Mouse (Mus musculus) limb, embryonic 13.5 days (tissue): ENCODE measurements around the gene Polr2i. TPM values are rescaled to one million over a fixed set of nuclear protein-coding genes. Genes with fewer than 3 reads are reported as not detected.
"Not testable (repeated sequence)": the region's sequence is repeated elsewhere in the genome, so short reads cannot be mapped to it uniquely, and the experiment has no call there.

Experiments used
- ATAC-seq: fragments of 200-750 bp; cut with Nextera tagmentation; 2 replicates; pipeline ENCODE4 v1.8.0; 2017; ENCODE audit warnings: low read depth, moderate number of reproducible peaks, moderate TSS enrichment; ENCODE audit not compliant: low FRiP score
- H3K27ac ChIP-seq: fragments of 300-500 bp; sonication (generic); 2 replicates; pipeline ENCODE4 v1.5.1; 2015; ENCODE audit warnings: inconsistent platforms, mild to moderate bottlenecking, moderate library complexity
- H3K27me3 ChIP-seq: fragments of 300-500 bp; sonication (generic); 2 replicates; pipeline ENCODE4 v1.6.1; 2015; ENCODE audit warnings: mild to moderate bottlenecking, inconsistent platforms
- H3K36me3 ChIP-seq: fragments of 300-500 bp; sonication (generic); 2 replicates; pipeline ENCODE4 v1.6.1; 2015; ENCODE audit warnings: inconsistent platforms, mild to moderate bottlenecking, moderate library complexity
- H3K4me1 ChIP-seq: fragments of 300-500 bp; sonication (generic); 2 replicates; pipeline ENCODE4 v1.6.1; 2015; ENCODE audit warnings: inconsistent platforms
- H3K4me2 ChIP-seq: fragments of 300-500 bp; sonication (generic); replicated peaks from 2 replicates; pipeline ENCODE4 v1.6.1; 2015; ENCODE audit warnings: inconsistent platforms, mild to moderate bottlenecking, moderate library complexity
- H3K4me3 ChIP-seq: fragments of 300-500 bp; sonication (generic); 2 replicates; pipeline ENCODE4 v1.5.1; 2015; ENCODE audit warnings: moderate library complexity, mild to moderate bottlenecking, inconsistent platforms
- H3K9ac ChIP-seq: fragments of 300-500 bp; sonication (generic); 2 replicates; pipeline ENCODE4 v1.6.1; 2015; ENCODE audit warnings: mild to moderate bottlenecking, inconsistent platforms
- H3K9me3 ChIP-seq: fragments of 300-500 bp; sonication (generic); 2 replicates; pipeline ENCODE4 v1.6.1; 2016; ENCODE audit warnings: inconsistent platforms
- WGBS: fragments of 180-500 bp; shearing (Covaris S2); methylation state at CpG from one replicate; pipeline ENCODE4 v1.1.7; 2015; 5-methylcytosine and 5-hydroxymethylcytosine counted together
- polyA plus RNA-seq: library from polyadenylated mRNA; unstranded; fragments of >200 nt; fragmentation: Nextera tagmentation; extraction: Ambion mirVana; gene quantifications from 2 replicates; pipeline ENCODE4 v1.2.1, GENCODE M21; 2015

Polr2i gene
- 171 and 184 TPM in 2 replicates for polyA plus RNA-seq

GRCm38 (mm10) chr7:30231669-30232454 lies at the start of gene Polr2i, which contains the start of gene Tbcb:
Gene Polr2i (plus strand): TSS chr7:30231948.
Gene Tbcb (minus strand): TSS chr7:30232272.
- ATAC-seq: peak; percentile 94
- Histone ChIP-seq H3K9me3 (no peaks in the 10 kb centered on the region), H3K9ac (peak within 1 kb of the TSS; percentile 83), H3K4me1 (peaks cover 18% of the 10 kb centered on the region), H3K4me2 (peak within 1 kb of the TSS; percentile 83), H3K27ac (peak within 1 kb of the TSS; percentile 92), H3K36me3 (peaks cover 50% of the 10 kb centered on the region), H3K4me3 (peak within 1 kb of the TSS; percentile 80), H3K27me3 (no peaks in the 10 kb centered on the region)
- WGBS: under 1% methylated on average over 67 of the region's 67 CpGs

GRCm38 (mm10) chr7:30183189-30183588 lies 48.6 kb upstream of the Polr2i start:
- H3K27me3 ChIP-seq, ATAC-seq: not testable (repeated sequence)

GRCm38 (mm10) chr7:30183879-30184289 lies 47.9 kb upstream of the Polr2i start, which contains the start of gene Cox7a1:
Gene Cox7a1 (plus strand): TSS chr7:30184144.
- 2% methylated on average over 11 of the region's 11 CpGs for WGBS
- H3K9ac ChIP-seq: no peak within 1 kb of the TSS

More at GRCm38 (mm10) chr7:30183189-30183588, 48.6 kb upstream of the Polr2i start:
- H3K27ac ChIP-seq, H3K4me3 ChIP-seq, H3K4me2 ChIP-seq, H3K9me3 ChIP-seq, H3K4me1 ChIP-seq, H3K9ac ChIP-seq: not testable (repeated sequence)
- H3K36me3 ChIP-seq: peaks cover 39% of the 10 kb centered on the region
- 77% methylated on average over 7 of the region's 7 CpGs for WGBS

GRCm38 (mm10) chr7:30184641-30185348 lies 47.0 kb upstream of the Polr2i start:
- H3K9me3 ChIP-seq: no peaks in the 10 kb centered on the region
- no peak overlapping the region for H3K4me2 ChIP-seq
- no peak overlapping the region for H3K27ac ChIP-seq
- 68% methylated on average over 13 of the region's 13 CpGs for WGBS
- peaks cover 9% of the 10 kb centered on the region for H3K4me1 ChIP-seq
- no peak overlapping the region for H3K4me3 ChIP-seq
- ATAC-seq: no peak
- H3K9ac ChIP-seq: no peak overlapping the region
- H3K36me3 ChIP-seq: peaks cover 47% of the 10 kb centered on the region
- H3K27me3 ChIP-seq: no peaks in the 10 kb centered on the region

More at GRCm38 (mm10) chr7:30183879-30184289, 47.9 kb upstream of the Polr2i start, which contains the start of gene Cox7a1:
- Histone ChIP-seq H3K36me3 (peaks cover 39% of the 10 kb centered on the region), H3K27me3 (no peaks in the 10 kb centered on the region), H3K4me3 (peak within 1 kb of the TSS; percentile 8; the same call in 1 of the 2 replicates), H3K4me1 (peaks cover 9% of the 10 kb centered on the region), H3K4me2 (peak within 1 kb of the TSS; percentile 46), H3K27ac (no peak within 1 kb of the TSS), H3K9me3 (no peaks in the 10 kb centered on the region)
- peak; percentile 45; the same call in 1 of the 2 replicates for ATAC-seq

- Histone ChIP-seq H3K27ac (no peak overlapping the region), H3K4me1 (peaks cover 20% of the 10 kb centered on the region), H3K9me3 (no peaks in the 10 kb centered on the region), H3K9ac (no peak overlapping the region), H3K4me2 (no peak overlapping the region), H3K4me3 (no peak overlapping the region), H3K27me3 (no peaks in the 10 kb centered on the region), H3K36me3 (peaks cover 73% of the 10 kb centered on the region)
- 72% methylated on average over 12 of the region's 12 CpGs for WGBS
- no peak for ATAC-seq
Measured at GRCm38 (mm10) chr7:30188344-30189115, 43.2 kb upstream of the Polr2i start.

- Histone ChIP-seq H3K4me3 (no peak overlapping the region), H3K9me3 (no peaks in the 10 kb centered on the region), H3K27ac (no peak overlapping the region), H3K36me3 (peaks cover 73% of the 10 kb centered on the region), H3K9ac (no peak overlapping the region), H3K4me1 (peaks cover 17% of the 10 kb centered on the region), H3K27me3 (no peaks in the 10 kb centered on the region), H3K4me2 (no peak overlapping the region)
- ATAC-seq: no peak
- WGBS: 80% methylated on average over 4 of the region's 4 CpGs
Measured at GRCm38 (mm10) chr7:30189116-30189491, 42.6 kb upstream of the Polr2i start.

GRCm38 (mm10) chr7:30192088-30192487 lies 39.7 kb upstream of the Polr2i start:
- H3K4me3 ChIP-seq: no peak overlapping the region
- H3K27ac ChIP-seq: no peak overlapping the region
- peak overlapping the region; percentile 75 for H3K4me2 ChIP-seq
- H3K9me3 ChIP-seq: no peaks in the 10 kb centered on the region
- 90% methylated on average over 12 of the region's 12 CpGs for WGBS
- no peak overlapping the region for H3K9ac ChIP-seq
- H3K36me3 ChIP-seq: peaks cover 52% of the 10 kb centered on the region
- no peak for ATAC-seq
- no peaks in the 10 kb centered on the region for H3K27me3 ChIP-seq
- H3K4me1 ChIP-seq: peaks cover 19% of the 10 kb centered on the region

- Histone ChIP-seq H3K4me1 (peaks cover 26% of the 10 kb centered on the region), H3K27ac (no peak overlapping the region), H3K9ac (peak overlapping the region; percentile 76), H3K4me3 (peak overlapping the region; percentile 72), H3K4me2 (peak overlapping the region; percentile 75), H3K36me3 (peaks cover 42% of the 10 kb centered on the region), H3K27me3 (no peaks in the 10 kb centered on the region), H3K9me3 (no peaks in the 10 kb centered on the region)
- 18% methylated on average over 9 of the region's 9 CpGs for WGBS
- ATAC-seq: no peak
Measured at GRCm38 (mm10) chr7:30193013-30193412, 38.7 kb upstream of the Polr2i start.

- Histone ChIP-seq H3K9me3 (no peaks in the 10 kb centered on the region), H3K27ac (peak overlapping the region; percentile 85; the same call in 1 of the 2 replicates), H3K4me3 (peak overlapping the region; percentile 72), H3K36me3 (peaks cover 36% of the 10 kb centered on the region), H3K27me3 (no peaks in the 10 kb centered on the region), H3K9ac (peak overlapping the region; percentile 76), H3K4me2 (peak overlapping the region; percentile 75), H3K4me1 (peaks cover 30% of the 10 kb centered on the region)
- peak; percentile 51 for ATAC-seq
- under 1% methylated on average over 26 of the region's 26 CpGs for WGBS
Measured at GRCm38 (mm10) chr7:30193581-30194100, 38.1 kb upstream of the Polr2i start.

GRCm38 (mm10) chr7:30194101-30194831 lies 37.5 kb upstream of the Polr2i start:
- peaks cover 30% of the 10 kb centered on the region for H3K36me3 ChIP-seq
- no peaks in the 10 kb centered on the region for H3K27me3 ChIP-seq
- H3K4me3 ChIP-seq: peak overlapping the region; percentile 72
- H3K4me2 ChIP-seq: peak overlapping the region; percentile 75
- H3K9me3 ChIP-seq: no peaks in the 10 kb centered on the region
- H3K27ac ChIP-seq: peak overlapping the region; percentile 85
- WGBS: 0% methylated on average over 26 of the region's 26 CpGs
- peak; percentile 28; the same call in 1 of the 2 replicates for ATAC-seq
- H3K4me1 ChIP-seq: peaks cover 32% of the 10 kb centered on the region
- peak overlapping the region; percentile 76 for H3K9ac ChIP-seq

GRCm38 (mm10) chr7:30194884-30195283 lies 36.9 kb upstream of the Polr2i start:
- WGBS: under 1% methylated on average over 28 of the region's 28 CpGs
- H3K9me3 ChIP-seq: no peaks in the 10 kb centered on the region
- H3K27me3 ChIP-seq: no peaks in the 10 kb centered on the region
- peak overlapping the region; percentile 76 for H3K9ac ChIP-seq
- H3K36me3 ChIP-seq: peaks cover 25% of the 10 kb centered on the region
- H3K4me1 ChIP-seq: peaks cover 38% of the 10 kb centered on the region
- peak overlapping the region; percentile 85 for H3K27ac ChIP-seq
- peak overlapping the region; percentile 75 for H3K4me2 ChIP-seq
- ATAC-seq: peak; percentile 89
- H3K4me3 ChIP-seq: peak overlapping the region; percentile 72
